Mouse (Mus musculus) embryonic facial prominence, embryonic 14.5 days (tissue): Measurements from ENCODE around the gene Prr27. TPM values are rescaled to one million over a fixed set of nuclear protein-coding genes. Genes with fewer than 3 reads are reported as not detected.

Experiments
- ATAC-seq: fragments of 200-750 bp; cut with Nextera tagmentation; 2 replicates; pipeline ENCODE4 v1.8.0; 2017; ENCODE audit warnings: low read depth, moderate number of reproducible peaks, moderate TSS enrichment
- DNase-seq: peaks from one replicate; pipeline ENCODE4 v3.0.0-alpha.2; 2015; ENCODE audit warnings: low spot score
- H3K27ac ChIP-seq: fragments of 300-500 bp; sonication (generic); replicated peaks from 2 replicates; pipeline ENCODE4 v1.5.1; 2014; ENCODE audit warnings: low read depth, mild to moderate bottlenecking, low read length, moderate library complexity
- H3K27me3 ChIP-seq: fragments of 300-500 bp; sonication (generic); replicated peaks from 2 replicates; pipeline ENCODE4 v1.6.1; 2014; ENCODE audit warnings: low read length; ENCODE audit not compliant: control insufficient read depth, insufficient read depth
- H3K36me3 ChIP-seq: fragments of 300-500 bp; sonication (generic); 2 replicates; pipeline ENCODE4 v1.6.1; 2014; ENCODE audit warnings: low read length, mixed read lengths; ENCODE audit not compliant: control insufficient read depth, insufficient read depth
- H3K4me1 ChIP-seq: fragments of 300-500 bp; sonication (generic); 2 replicates; pipeline ENCODE4 v1.6.1; 2014; ENCODE audit warnings: antibody characterized with exemption, low read length; ENCODE audit not compliant: control insufficient read depth, insufficient read depth
- H3K4me2 ChIP-seq: fragments of 300-500 bp; sonication (generic); 2 replicates; pipeline ENCODE4 v1.6.1; 2014; ENCODE audit warnings: low read depth, mild to moderate bottlenecking, low read length, moderate library complexity, mixed read lengths
- H3K4me3 ChIP-seq: fragments of 300-500 bp; sonication (generic); 2 replicates; pipeline ENCODE4 v1.5.1; 2014; ENCODE audit warnings: low read depth, mild to moderate bottlenecking, low read length
- H3K9ac ChIP-seq: fragments of 300-500 bp; sonication (generic); 2 replicates; pipeline ENCODE4 v1.6.1; 2014; ENCODE audit warnings: low read depth, mild to moderate bottlenecking, low read length, moderate library complexity, mixed read lengths
- H3K9me3 ChIP-seq: fragments of 300-500 bp; sonication (generic); 2 replicates; pipeline ENCODE4 v1.6.1; 2016; ENCODE audit warnings: low read length; ENCODE audit not compliant: control insufficient read depth
- WGBS: fragments of 180-500 bp; shearing (Covaris S2); extraction: QIAGEN DNeasy Blood & Tissue Kit; methylation state at CpG from one replicate; pipeline ENCODE4 v1.1.7; 2014; 5-methylcytosine and 5-hydroxymethylcytosine counted together
- polyA plus RNA-seq: library from polyadenylated mRNA; unstranded; fragments of >200 nt; fragmentation: Nextera tagmentation; extraction: Ambion mirVana; gene quantifications from 2 replicates; pipeline ENCODE4 v1.2.1, GENCODE M21; 2014

Prr27 gene
- not detected in 2 replicates for polyA plus RNA-seq

GRCm38 (mm10) chr5:87825386-87825785 lies at the start of gene Prr27:
TSS of gene Prr27 (plus strand) at chr5:87825686.
- 77% methylated on average over 1 of the region's 1 CpGs for WGBS

GRCm38 (mm10) chr5:87782731-87783130 lies 42.8 kb upstream of the Prr27 start:
- H3K27ac ChIP-seq = no peak overlapping the region
- no peak overlapping the region for H3K9ac ChIP-seq
- H3K9me3 ChIP-seq = no peaks in the 10 kb centered on the region
- 46% methylated on average over 4 of the region's 4 CpGs for WGBS
- peak; percentile 5 for DNase-seq
- H3K4me1 ChIP-seq = no peaks in the 10 kb centered on the region
- H3K27me3 ChIP-seq = no peaks in the 10 kb centered on the region
- H3K36me3 ChIP-seq = no peaks in the 10 kb centered on the region
- no peak overlapping the region for H3K4me3 ChIP-seq
- ATAC-seq = no peak
- H3K4me2 ChIP-seq = no peak overlapping the region

More at GRCm38 (mm10) chr5:87825386-87825785, at the start of gene Prr27:
- Histone ChIP-seq H3K9ac (no peak within 1 kb of the TSS), H3K4me1 (no peaks in the 10 kb centered on the region), H3K27ac (no peak within 1 kb of the TSS), H3K9me3 (no peaks in the 10 kb centered on the region), H3K4me3 (no peak within 1 kb of the TSS), H3K36me3 (no peaks in the 10 kb centered on the region), H3K4me2 (no peak within 1 kb of the TSS), H3K27me3 (no peaks in the 10 kb centered on the region)
- ATAC-seq (no peak), DNase-seq (no peak)

- Histone ChIP-seq H3K27ac (no peak within 1 kb of the TSS), H3K9me3 (no peaks in the 10 kb centered on the region), H3K4me3 (no peak within 1 kb of the TSS), H3K4me2 (no peak within 1 kb of the TSS), H3K9ac (no peak within 1 kb of the TSS), H3K36me3 (no peaks in the 10 kb centered on the region), H3K27me3 (no peaks in the 10 kb centered on the region), H3K4me1 (no peaks in the 10 kb centered on the region)
- no peak for ATAC-seq
- DNase-seq = no peak
- WGBS = 72% methylated on average over 2 of the region's 2 CpGs
These were observed 17.7 kb upstream of the Prr27 start, which contains the start of gene Csn1s2b for GRCm38 (mm10) chr5:87807782-87808181. TSS of gene Csn1s2b (plus strand) at chr5:87808082.

GRCm38 (mm10) chr5:87809253-87809652 lies 16.2 kb upstream of the Prr27 start:
- no peak overlapping the region for H3K4me2 ChIP-seq
- no peaks in the 10 kb centered on the region for H3K36me3 ChIP-seq
- H3K9ac ChIP-seq = no peak overlapping the region
- 69% methylated on average over 2 of the region's 2 CpGs for WGBS
- H3K4me1 ChIP-seq = no peaks in the 10 kb centered on the region
- H3K27ac ChIP-seq = no peak overlapping the region
- no peak for ATAC-seq
- no peak overlapping the region for H3K4me3 ChIP-seq
- H3K27me3 ChIP-seq = no peaks in the 10 kb centered on the region
- no peak for DNase-seq
- no peaks in the 10 kb centered on the region for H3K9me3 ChIP-seq

GRCm38 (mm10) chr5:87855136-87855716 lies 29.7 kb downstream of the Prr27 start:
- Histone ChIP-seq H3K36me3 (no peaks in the 10 kb centered on the region), H3K4me3 (no peak overlapping the region), H3K27ac (no peak overlapping the region), H3K9me3 (no peaks in the 10 kb centered on the region), H3K27me3 (no peaks in the 10 kb centered on the region), H3K4me2 (no peak overlapping the region), H3K4me1 (no peaks in the 10 kb centered on the region), H3K9ac (no peak overlapping the region)
- no peak for DNase-seq
- no peak for ATAC-seq
- 56% methylated on average over 3 of the region's 3 CpGs for WGBS

GRCm38 (mm10) chr5:87870084-87870483 lies 44.6 kb downstream of the Prr27 start:
- ATAC-seq (peak; percentile 33; the same call in 1 of the 2 replicates), DNase-seq (peak; percentile 18)
- H3K27ac ChIP-seq = no peak overlapping the region
- H3K27me3 ChIP-seq = no peaks in the 10 kb centered on the region
- H3K36me3 ChIP-seq = no peaks in the 10 kb centered on the region
- H3K4me3 ChIP-seq = no peak overlapping the region
- 55% methylated on average over 2 of the region's 2 CpGs for WGBS
- no peaks in the 10 kb centered on the region for H3K9me3 ChIP-seq
- no peaks in the 10 kb centered on the region for H3K4me1 ChIP-seq
- H3K9ac ChIP-seq = no peak overlapping the region
- no peak overlapping the region for H3K4me2 ChIP-seq

GRCm38 (mm10) chr5:87871423-87871822 lies 45.9 kb downstream of the Prr27 start:
- Histone ChIP-seq H3K4me2 (no peak overlapping the region), H3K36me3 (no peaks in the 10 kb centered on the region), H3K27me3 (no peaks in the 10 kb centered on the region), H3K9ac (no peak overlapping the region), H3K4me1 (no peaks in the 10 kb centered on the region), H3K27ac (no peak overlapping the region), H3K9me3 (no peaks in the 10 kb centered on the region), H3K4me3 (no peak overlapping the region)
- no peak for DNase-seq
- no peak for ATAC-seq
- 32% methylated on average over 4 of the region's 4 CpGs for WGBS

- DNase-seq (no peak), ATAC-seq (no peak)
- H3K27ac ChIP-seq = no peak within 1 kb of the TSS
- no peak within 1 kb of the TSS for H3K4me3 ChIP-seq
- H3K36me3 ChIP-seq = no peaks in the 10 kb centered on the region
- H3K4me1 ChIP-seq = no peaks in the 10 kb centered on the region
- 83% methylated on average over 1 of the region's 1 CpGs for WGBS
- H3K4me2 ChIP-seq = no peak within 1 kb of the TSS
- H3K9me3 ChIP-seq = no peaks in the 10 kb centered on the region
- H3K9ac ChIP-seq = no peak within 1 kb of the TSS
- no peaks in the 10 kb centered on the region for H3K27me3 ChIP-seq
These were observed 59.2 kb downstream of the Prr27 start, which contains the start of gene Odam for GRCm38 (mm10) chr5:87884729-87885128. TSS of gene Odam (plus strand) at chr5:87885029.
